Mouse (Mus musculus) midbrain, embryonic 11.5 days (tissue): ENCODE results near the gene Ppdpf. TPM values are rescaled to one million over a fixed set of nuclear protein-coding genes. Genes with fewer than 3 reads are reported as not detected.
A peak's percentile ranks its signal among the peaks of the same experiment; 100 is the strongest.

ENCODE experiments used
- ATAC-seq: fragments of 200-750 bp; cut with Nextera tagmentation; 2 replicates; pipeline ENCODE4 v1.8.0; 2017; ENCODE audit warnings: moderate TSS enrichment, moderate library complexity; ENCODE audit not compliant: low FRiP score
- DNase-seq: peaks from one replicate; pipeline ENCODE4 v3.0.0; 2015; ENCODE audit warnings: low spot score; ENCODE audit errors: missing footprints
- H3K27ac ChIP-seq: fragments of 300-500 bp; sonication (generic); 2 replicates; pipeline ENCODE4 v1.5.1; 2014; ENCODE audit warnings: low read depth, low read length
- H3K27me3 ChIP-seq: fragments of 300-500 bp; sonication (generic); 2 replicates; pipeline ENCODE4 v1.6.1; 2014; ENCODE audit warnings: mild to moderate bottlenecking, low read length, moderate library complexity, mixed read lengths; ENCODE audit not compliant: control insufficient read depth, insufficient read depth
- H3K36me3 ChIP-seq: fragments of 300-500 bp; sonication (generic); 2 replicates; pipeline ENCODE4 v1.6.1; 2014; ENCODE audit warnings: mild to moderate bottlenecking, low read length, moderate library complexity, mixed read lengths; ENCODE audit not compliant: control insufficient read depth, insufficient read depth
- H3K4me1 ChIP-seq: fragments of 300-500 bp; sonication (generic); 2 replicates; pipeline ENCODE4 v1.6.1; 2014; ENCODE audit warnings: low read length; ENCODE audit not compliant: control insufficient read depth, insufficient read depth
- H3K4me2 ChIP-seq: fragments of 300-500 bp; sonication (generic); 2 replicates; pipeline ENCODE4 v1.6.1; 2014; ENCODE audit warnings: mild to moderate bottlenecking, moderate library complexity
- H3K4me3 ChIP-seq: fragments of 300-500 bp; sonication (generic); 2 replicates; pipeline ENCODE4 v1.5.1; 2014; ENCODE audit warnings: low read depth, low read length
- H3K9ac ChIP-seq: fragments of 300-500 bp; sonication (generic); 2 replicates; pipeline ENCODE4 v1.6.1; 2014; ENCODE audit warnings: low read length
- H3K9me3 ChIP-seq: fragments of 300-500 bp; sonication (generic); 2 replicates; pipeline ENCODE4 v1.6.1; 2016; ENCODE audit warnings: low read length; ENCODE audit not compliant: control insufficient read depth
- WGBS: fragments of 180-500 bp; shearing (Covaris S2); extraction: QIAGEN DNeasy Blood & Tissue Kit; methylation state at CpG from one replicate; pipeline ENCODE4 v1.1.7; 2014; 5-methylcytosine and 5-hydroxymethylcytosine counted together
- polyA plus RNA-seq: library from polyadenylated mRNA; unstranded; fragments of >200 nt; fragmentation: Nextera tagmentation; extraction: Ambion mirVana; gene quantifications from 2 replicates; pipeline ENCODE4 v1.2.1, GENCODE M21; 2014

Ppdpf gene
- 414 and 426 TPM in 2 replicates for polyA plus RNA-seq

DNA sequence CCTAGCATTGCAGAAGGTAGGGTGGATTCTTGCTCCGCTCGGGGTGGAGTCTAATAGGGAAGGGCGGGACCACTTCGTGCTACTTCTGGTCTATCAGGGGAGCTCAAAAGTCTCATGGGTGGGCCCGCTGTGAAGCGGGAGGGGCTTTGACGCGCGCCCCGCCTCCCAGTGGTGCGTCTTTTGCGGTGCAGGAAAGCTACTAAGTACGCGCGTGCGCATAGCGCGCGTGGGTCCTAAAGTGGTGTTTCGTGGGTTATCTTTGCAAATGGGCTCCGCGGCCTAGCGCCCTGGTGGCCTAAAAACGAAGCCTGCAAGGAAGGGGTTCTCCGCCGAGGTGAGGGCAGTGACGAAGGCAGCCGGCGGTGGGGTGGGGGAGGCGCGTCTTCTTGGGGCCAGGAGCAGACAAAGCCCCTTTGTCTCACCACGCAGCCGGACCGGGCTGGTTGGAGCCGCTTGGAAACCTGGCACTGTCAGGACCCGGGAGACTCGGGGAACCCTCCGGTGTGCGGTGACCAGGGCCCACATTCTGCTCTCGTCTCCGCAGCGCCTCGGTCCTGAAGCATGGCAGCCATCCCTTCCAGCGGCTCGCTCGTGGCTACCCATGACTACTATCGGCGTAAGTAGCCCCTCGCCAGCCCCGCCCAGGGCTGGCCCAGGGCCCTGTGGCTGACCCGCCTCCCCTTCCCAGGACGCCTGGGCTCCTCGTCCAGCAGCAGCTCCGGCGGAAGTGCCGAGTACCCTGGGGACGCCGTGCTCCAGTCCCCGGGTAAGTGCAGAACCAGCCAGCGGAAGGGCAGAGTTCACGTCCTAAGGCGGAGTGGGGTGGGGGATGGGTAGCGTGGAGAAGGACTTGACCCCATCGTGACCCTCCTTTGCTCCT is at the start of gene Ppdpf:
Gene Ppdpf (plus strand): TSS at position 127 of the 880 bp plus-strand sequence.
- H3K4me3 ChIP-seq = peak within 1 kb of the TSS; percentile 66
- no peaks in the 10 kb centered on the region for H3K27me3 ChIP-seq
- H3K9ac ChIP-seq = peak within 1 kb of the TSS; percentile 97
- H3K36me3 ChIP-seq = no peaks in the 10 kb centered on the region; the same call in 1 of the 2 replicates
- H3K4me2 ChIP-seq = peak within 1 kb of the TSS; percentile 75
- H3K27ac ChIP-seq = peak within 1 kb of the TSS; percentile 96
- peaks cover 6% of the 10 kb centered on the region for H3K4me1 ChIP-seq
- DNase-seq (peak; percentile 98), ATAC-seq (peak; percentile 87)
- H3K9me3 ChIP-seq = no peaks in the 10 kb centered on the region
- under 1% methylated on average over 61 of the region's 64 CpGs for WGBS

DNA sequence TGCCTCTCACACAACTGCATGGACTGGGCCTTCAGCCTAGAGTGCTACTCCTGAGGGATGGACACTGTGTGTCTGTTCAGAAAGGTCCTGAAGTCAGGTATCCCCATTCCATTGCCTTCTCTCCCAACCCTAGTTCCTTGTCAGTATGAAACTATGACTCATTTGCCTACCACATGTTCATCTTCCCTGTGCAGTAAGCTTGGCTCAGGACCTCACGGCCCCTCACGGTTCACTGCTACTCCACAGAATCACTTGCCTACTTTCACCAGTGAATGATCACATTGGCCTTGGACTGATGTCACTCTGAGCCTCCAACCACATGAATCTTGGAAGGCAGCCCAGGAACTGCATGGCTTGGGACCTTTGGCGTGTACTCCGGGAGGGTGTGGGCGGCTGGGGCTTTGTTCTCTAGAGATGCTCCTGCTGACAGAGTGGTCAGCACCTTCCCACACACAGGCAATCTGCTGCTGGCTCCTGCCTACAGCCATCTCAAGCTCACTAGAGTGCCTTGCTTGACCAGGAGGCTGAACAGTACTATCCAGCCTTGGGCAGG is 47.3 kb upstream of the Ppdpf start:
- DNase-seq = no peak
- peaks cover under 1% of the 10 kb centered on the region for H3K4me1 ChIP-seq
- H3K9me3 ChIP-seq = no peaks in the 10 kb centered on the region
- ATAC-seq = no peak
- no peak overlapping the region for H3K4me2 ChIP-seq
- WGBS = 90% methylated on average over 5 of the region's 5 CpGs
- no peaks in the 10 kb centered on the region for H3K36me3 ChIP-seq
- H3K4me3 ChIP-seq = no peak overlapping the region
- H3K27ac ChIP-seq = no peak overlapping the region
- peaks cover 23% of the 10 kb centered on the region for H3K27me3 ChIP-seq
- no peak overlapping the region for H3K9ac ChIP-seq

DNA sequence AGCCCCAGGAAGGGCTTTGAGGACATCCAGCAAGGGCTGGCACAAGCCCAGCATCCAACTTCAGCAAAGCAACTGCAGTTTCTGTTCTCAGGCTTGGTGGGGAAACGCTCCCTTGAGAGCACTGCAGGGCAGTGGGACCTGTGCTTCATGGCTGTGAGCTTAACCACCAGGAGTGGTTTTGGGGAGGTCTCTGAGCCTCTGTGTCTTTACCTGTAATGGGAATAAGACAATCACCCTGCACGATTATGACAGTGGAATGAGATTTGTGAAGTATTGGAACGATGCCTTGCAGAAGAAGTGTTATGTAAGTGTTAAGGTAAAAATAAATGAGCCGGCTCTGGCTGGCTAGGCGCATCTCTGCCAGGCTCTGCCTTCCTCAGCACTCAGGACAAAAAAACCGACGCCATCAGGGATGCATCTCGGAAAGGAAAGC is 44.3 kb upstream of the Ppdpf start:
- Histone ChIP-seq H3K4me1 (peaks cover 3% of the 10 kb centered on the region; the same call in 1 of the 2 replicates), H3K4me2 (no peak overlapping the region), H3K4me3 (no peak overlapping the region), H3K27ac (no peak overlapping the region), H3K36me3 (no peaks in the 10 kb centered on the region), H3K27me3 (peaks cover 3% of the 10 kb centered on the region; the same call in 1 of the 2 replicates), H3K9me3 (no peaks in the 10 kb centered on the region), H3K9ac (no peak overlapping the region)
- DNase-seq (peak; percentile 53), ATAC-seq (no peak)
- 70% methylated on average over 8 of the region's 8 CpGs for WGBS

DNA sequence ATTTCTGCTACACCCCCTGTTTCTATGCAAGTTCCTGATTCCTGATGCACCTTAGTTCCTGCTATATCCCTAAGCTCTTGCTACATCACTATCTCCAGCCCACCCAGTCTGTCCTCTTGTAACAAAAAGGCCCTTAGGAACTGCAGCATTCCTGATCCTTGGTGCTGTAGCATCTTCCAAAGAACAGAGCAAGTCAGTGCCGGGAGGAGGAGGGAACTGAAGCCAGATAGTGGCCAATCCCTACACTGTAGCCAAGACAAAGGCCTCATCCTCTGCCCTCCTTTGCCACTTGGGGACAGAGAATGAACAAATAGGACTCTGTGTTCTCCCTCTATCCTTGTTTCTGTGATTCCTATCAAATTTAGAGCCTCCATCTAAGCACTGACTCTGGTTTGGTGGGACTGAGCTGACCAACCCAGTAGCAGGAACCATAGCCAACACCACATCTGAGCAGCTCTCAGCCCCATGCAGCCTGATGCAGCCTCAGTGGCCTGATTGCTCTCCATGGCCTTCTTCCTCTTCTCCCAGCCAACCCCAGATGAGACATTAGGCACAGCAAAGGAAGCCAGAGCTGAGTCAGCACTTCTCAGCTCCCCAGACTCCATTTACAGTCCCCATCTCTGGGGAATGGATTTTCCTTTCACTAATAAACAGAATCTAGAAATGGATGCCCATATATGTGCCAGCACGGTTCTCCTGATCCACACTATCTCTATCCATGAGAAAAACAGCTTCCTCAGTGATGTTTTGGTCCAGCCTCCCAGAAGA is 43.4 kb upstream of the Ppdpf start:
- H3K4me3 ChIP-seq = no peak overlapping the region
- H3K36me3 ChIP-seq = no peaks in the 10 kb centered on the region
- no peak overlapping the region for H3K4me2 ChIP-seq
- ATAC-seq (no peak), DNase-seq (peak; percentile 64)
- peaks cover 3% of the 10 kb centered on the region; the same call in 1 of the 2 replicates for H3K4me1 ChIP-seq
- H3K9ac ChIP-seq = no peak overlapping the region
- 58% methylated on average over 2 of the region's 2 CpGs for WGBS
- H3K27ac ChIP-seq = no peak overlapping the region
- H3K9me3 ChIP-seq = no peaks in the 10 kb centered on the region
- peaks cover 2% of the 10 kb centered on the region for H3K27me3 ChIP-seq

DNA sequence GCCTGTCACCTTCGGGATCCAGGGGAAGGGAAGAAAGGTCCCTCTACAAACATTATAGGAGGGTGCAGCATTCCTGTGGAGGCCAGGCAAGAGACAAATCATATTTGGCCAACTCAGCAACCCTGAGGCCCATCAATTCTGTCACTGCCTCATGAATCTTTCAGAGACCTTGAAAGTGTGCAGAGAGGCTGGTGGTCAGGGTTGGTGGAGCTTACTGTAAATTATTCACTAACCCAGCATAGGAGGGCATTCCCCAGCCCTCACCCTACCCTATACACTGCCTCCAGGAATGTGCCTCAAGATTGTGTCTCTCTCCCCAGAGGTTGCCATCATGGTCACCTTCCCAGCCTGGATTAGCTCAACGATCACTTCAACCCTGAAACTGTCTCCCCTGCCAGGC is 42.4 kb upstream of the Ppdpf start:
- Histone ChIP-seq H3K4me3 (no peak overlapping the region), H3K27ac (no peak overlapping the region), H3K27me3 (peaks cover 3% of the 10 kb centered on the region), H3K4me1 (peaks cover 3% of the 10 kb centered on the region; the same call in 1 of the 2 replicates), H3K9me3 (no peaks in the 10 kb centered on the region), H3K4me2 (no peak overlapping the region), H3K9ac (no peak overlapping the region), H3K36me3 (no peaks in the 10 kb centered on the region)
- WGBS = 88% methylated on average over 2 of the region's 2 CpGs
- no peak for DNase-seq
- no peak for ATAC-seq

DNA sequence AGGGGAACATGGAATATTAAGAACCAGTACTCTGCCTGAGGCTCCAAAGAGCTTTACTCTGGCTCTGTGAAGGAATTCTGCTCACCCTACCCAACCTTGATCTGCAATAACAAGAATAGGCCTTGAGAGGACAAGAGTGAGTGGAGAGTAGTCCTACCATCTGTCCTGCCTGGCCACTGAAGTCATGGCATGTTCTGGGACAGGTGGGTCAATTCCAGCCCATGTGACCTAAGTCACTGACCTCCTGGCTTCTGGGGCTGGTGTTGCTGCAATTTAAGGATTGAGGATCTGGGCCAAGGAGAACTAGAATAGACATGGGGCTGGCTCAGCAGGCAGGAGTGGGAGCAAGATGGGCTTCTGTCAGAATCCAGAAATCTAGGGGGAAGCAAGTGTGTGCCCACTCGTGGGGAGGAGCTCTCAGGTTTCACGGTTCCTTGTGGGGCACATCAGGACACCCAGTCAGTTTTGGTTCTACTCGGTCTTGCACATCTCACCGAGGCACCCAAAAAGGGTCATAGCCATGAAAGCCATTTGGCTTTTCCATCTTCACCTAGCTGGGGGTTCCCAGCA is 40.0 kb upstream of the Ppdpf start:
- Histone ChIP-seq H3K9ac (peak overlapping the region; percentile 59), H3K36me3 (no peaks in the 10 kb centered on the region), H3K4me3 (peak overlapping the region; percentile 46), H3K4me2 (peak overlapping the region; percentile 89), H3K27me3 (peaks cover 3% of the 10 kb centered on the region), H3K27ac (no peak overlapping the region), H3K4me1 (peaks cover 3% of the 10 kb centered on the region; the same call in 1 of the 2 replicates), H3K9me3 (no peaks in the 10 kb centered on the region)
- WGBS = 54% methylated on average over 4 of the region's 4 CpGs
- DNase-seq = peak; percentile 62
- ATAC-seq = peak; percentile 10; the same call in 1 of the 2 replicates

DNA sequence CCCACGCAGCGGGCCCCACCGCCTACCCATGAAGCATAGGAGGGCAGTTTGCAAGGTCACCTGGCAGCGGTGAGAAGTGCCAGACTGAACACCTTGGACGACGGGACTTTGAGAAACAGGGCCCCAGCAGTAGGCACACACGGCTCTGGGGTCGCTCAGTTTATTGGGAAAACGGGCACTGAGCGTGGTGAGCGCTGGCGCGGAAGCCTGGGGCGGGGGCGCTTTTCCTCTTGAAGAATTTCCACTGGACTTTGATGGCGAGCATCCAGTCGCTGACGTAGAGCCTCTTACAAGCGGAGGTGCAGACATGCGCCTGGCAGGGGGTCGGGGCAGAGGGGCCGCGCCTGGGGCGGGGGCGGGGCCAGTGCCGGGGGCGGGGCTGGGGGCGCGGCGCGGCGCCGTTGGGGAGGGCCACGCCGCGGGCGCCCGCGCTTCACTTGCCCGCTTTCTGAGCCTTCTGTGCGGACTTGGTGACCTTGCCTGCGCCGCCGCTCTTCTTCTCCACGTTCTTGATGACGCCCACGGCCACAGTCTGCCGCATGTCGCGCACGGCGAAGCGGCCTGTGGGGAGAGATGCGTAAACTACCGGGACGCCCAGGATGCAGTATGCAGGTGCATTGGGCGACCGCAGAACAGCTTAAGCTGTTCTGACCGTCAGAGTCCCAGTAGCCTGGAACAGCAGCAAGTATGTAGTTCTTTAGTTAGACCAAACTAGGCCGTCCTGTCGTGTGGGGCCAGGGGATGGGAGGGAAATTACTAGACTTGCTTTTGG is 39.3 kb upstream of the Ppdpf start:
- Histone ChIP-seq H3K27ac (no peak overlapping the region), H3K4me2 (peak overlapping the region; percentile 89), H3K27me3 (peaks cover 3% of the 10 kb centered on the region), H3K4me3 (peak overlapping the region; percentile 46), H3K9me3 (no peaks in the 10 kb centered on the region), H3K36me3 (no peaks in the 10 kb centered on the region), H3K9ac (peak overlapping the region; percentile 59), H3K4me1 (peaks cover 3% of the 10 kb centered on the region; the same call in 1 of the 2 replicates)
- ATAC-seq (peak; percentile 70), DNase-seq (peak; percentile 90)
- WGBS = 1% methylated on average over 56 of the region's 61 CpGs

DNA sequence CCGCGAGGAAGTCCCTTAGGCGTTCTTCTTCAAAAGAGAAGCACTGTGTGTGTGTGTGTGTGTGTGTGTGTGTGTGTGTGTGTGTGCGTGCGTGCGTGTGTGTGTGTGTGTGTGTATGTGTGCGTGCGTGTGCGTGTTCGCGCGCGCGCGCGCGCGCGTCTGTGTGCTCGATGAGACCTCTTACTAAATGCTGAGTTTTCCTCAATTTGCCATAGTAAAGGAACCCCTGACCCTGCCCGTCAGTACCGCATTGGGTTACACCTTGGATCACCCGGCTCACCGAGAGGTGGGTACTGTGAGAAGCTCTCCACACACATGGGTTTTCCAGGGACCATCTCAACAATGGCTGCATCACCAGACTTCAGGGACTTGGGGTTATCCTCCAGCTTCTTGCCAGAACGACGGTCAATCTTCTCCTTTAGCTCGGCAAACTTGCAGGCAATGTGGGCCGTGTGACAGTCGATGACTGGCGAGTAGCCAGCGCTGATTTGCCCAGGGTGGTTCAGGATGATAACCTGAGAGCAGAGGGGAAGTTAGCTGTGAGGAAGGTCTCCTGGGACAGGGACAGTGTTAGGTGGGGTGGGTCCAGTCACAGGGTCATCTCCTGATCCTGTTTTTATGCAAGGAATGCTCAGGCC is 38.6 kb upstream of the Ppdpf start:
- Histone ChIP-seq H3K27me3 (peaks cover 3% of the 10 kb centered on the region), H3K27ac (no peak overlapping the region), H3K4me2 (peak overlapping the region; percentile 89), H3K4me1 (peaks cover 3% of the 10 kb centered on the region; the same call in 1 of the 2 replicates), H3K36me3 (no peaks in the 10 kb centered on the region), H3K4me3 (peak overlapping the region; percentile 46), H3K9ac (peak overlapping the region; percentile 59), H3K9me3 (no peaks in the 10 kb centered on the region)
- 17% methylated on average over 29 of the region's 31 CpGs for WGBS
- ATAC-seq (no peak), DNase-seq (peak; percentile 91)
